ENCODE assay signal across 12 mouse cellular contexts in genomic region chr5:111519059-111519458, GRCm38 (mm10).
DNase-seq lines count a peak whose midpoint lies in the region; ATAC-seq and TF ChIP-seq lines count a peak whose summit lies in the region.
"Had no signal": no experiment of that assay in that cellular context is flagged by ENCODE, and none has a peak within 500 bp of the region (broad histone marks: within the 10 kb centered on the region; RNA-seq: fewer than 3 reads in every experiment).

No protein-coding gene starts in this region.

- no peak for DNase-seq in layer of hippocampus, adult 2 months (ENCODE audit: low spot score in 2 of 2)
- DNase-seq in layer of hippocampus, postnatal 25 days (ENCODE audit: extremely low spot score in 1 of 2, low spot score in 1 of 2): no peak
- DNase-seq in forebrain, postnatal 0 days: no peak
- no peak for DNase-seq in yolk sac, embryonic 10.5 days (ENCODE audit: low spot score)
- DNase-seq: cerebellum, postnatal 14 days; gastrocnemius, postnatal 14 days had no signal

- no peak overlapping the region for H3K4me2 ChIP-seq in forebrain, postnatal 0 days (ENCODE audit: low read depth)
- H3K4me2 ChIP-seq in liver, embryonic 15.5 days: peak overlapping the region; percentile 46
- H3K4me2 ChIP-seq in neural tube, embryonic 12.5 days (replicated peaks): 0 out of 2 replicates have a peak overlapping the region, but pooled peaks have one; percentile 2
- H3K4me2 ChIP-seq: embryonic facial prominence, embryonic 15.5 days; kidney, embryonic 15.5 days had no signal

- peaks cover 16% of the 10 kb centered on the region for H3K4me1 ChIP-seq in forebrain, postnatal 0 days (ENCODE audit: insufficient read depth)
- H3K4me1 ChIP-seq in liver, embryonic 15.5 days (replicated peaks): peaks cover 23% of the 10 kb centered on the region
- peaks cover 30% of the 10 kb centered on the region for H3K4me1 ChIP-seq in neural tube, embryonic 12.5 days

- 27% methylated on average over 3 of the region's 3 CpGs for WGBS in forebrain, postnatal 0 days
- WGBS in liver, embryonic 15.5 days (ENCODE audit: insufficient replicate concordance): 33% methylated on average over 3 of the region's 3 CpGs
- WGBS in neural tube, embryonic 12.5 days: 63% methylated on average over 3 of the region's 3 CpGs

- TF ChIP-seq CTCF in layer of hippocampus, adult 2 months (conservative IDR thresholded peaks at IDR 0.05): no peak
- no peak for TF ChIP-seq CTCF in forebrain, postnatal 0 days (IDR thresholded peaks at IDR 0.05; ENCODE audit: low read depth)

- H3K27me3 ChIP-seq in forebrain, postnatal 0 days (ENCODE audit: insufficient read depth, low read length): no peaks in the 10 kb centered on the region
- H3K27me3 ChIP-seq in liver, embryonic 15.5 days: no peaks in the 10 kb centered on the region
- H3K27me3 ChIP-seq in neural tube, embryonic 12.5 days (replicated peaks): no peaks in the 10 kb centered on the region
- H3K27me3 ChIP-seq: embryonic facial prominence, embryonic 15.5 days had no signal

- H3K9me3 ChIP-seq in forebrain, postnatal 0 days (ENCODE audit: low read length): no peaks in the 10 kb centered on the region
- H3K9me3 ChIP-seq in liver, embryonic 15.5 days (replicated peaks): no peaks in the 10 kb centered on the region
- no peaks in the 10 kb centered on the region for H3K9me3 ChIP-seq in neural tube, embryonic 12.5 days
- H3K9me3 ChIP-seq: embryonic facial prominence, embryonic 15.5 days; kidney, embryonic 15.5 days had no signal

- H3K4me3 ChIP-seq in layer of hippocampus, adult 2 months: no peak overlapping the region
- H3K4me3 ChIP-seq in forebrain, postnatal 0 days (ENCODE audit: low read depth, low read length): no peak overlapping the region
- no peak overlapping the region for H3K4me3 ChIP-seq in liver, embryonic 15.5 days (replicated peaks)
- H3K4me3 ChIP-seq in neural tube, embryonic 12.5 days: no peak overlapping the region
- H3K4me3 ChIP-seq: embryonic facial prominence, embryonic 15.5 days; kidney, embryonic 15.5 days had no signal

- 0 out of 2 replicates have a peak overlapping the region, but pooled peaks have one; percentile 4 for H3K27ac ChIP-seq in layer of hippocampus, adult 2 months
- peak overlapping the region; percentile 85 for H3K27ac ChIP-seq in forebrain, postnatal 0 days (ENCODE audit: low read depth, low read length)
- H3K27ac ChIP-seq in liver, embryonic 15.5 days (replicated peaks): no peak overlapping the region; the same call in 1 of the 2 replicates
- peak overlapping the region; percentile 82; the same call in 1 of the 2 replicates for H3K27ac ChIP-seq in neural tube, embryonic 12.5 days
- H3K27ac ChIP-seq: embryonic facial prominence, embryonic 15.5 days; kidney, embryonic 15.5 days had no signal

- H3K36me3 ChIP-seq in forebrain, postnatal 0 days (ENCODE audit: insufficient read depth): no peaks in the 10 kb centered on the region
- no peaks in the 10 kb centered on the region for H3K36me3 ChIP-seq in liver, embryonic 15.5 days (replicated peaks)
- H3K36me3 ChIP-seq in neural tube, embryonic 12.5 days: no peaks in the 10 kb centered on the region
- H3K36me3 ChIP-seq: embryonic facial prominence, embryonic 15.5 days; kidney, embryonic 15.5 days had no signal

- ATAC-seq in forebrain, postnatal 0 days: peak; percentile 18; the same call in 1 of the 2 replicates
- ATAC-seq in liver, embryonic 15.5 days (ENCODE audit: insufficient read depth): peak; percentile 34
- 0 out of 2 replicates have a peak, but pooled peaks have one; percentile 53 for ATAC-seq in neural tube, embryonic 12.5 days (ENCODE audit: low FRiP score, low read depth)
- no peak for ATAC-seq in monocyte, adult 5-6 weeks (replicated peaks; ENCODE audit: insufficient number of reproducible peaks, low FRiP score, low TSS enrichment, poor library complexity, severe bottlenecking)
- no peak for ATAC-seq in megakaryocyte, adult 5-6 weeks (ENCODE audit: poor library complexity, severe bottlenecking)

- H3K9ac ChIP-seq in forebrain, postnatal 0 days: no peak overlapping the region
- no peak overlapping the region for H3K9ac ChIP-seq in liver, embryonic 15.5 days
- H3K9ac ChIP-seq in neural tube, embryonic 12.5 days: no peak overlapping the region
- H3K9ac ChIP-seq: embryonic facial prominence, embryonic 15.5 days; kidney, embryonic 15.5 days had no signal

Comparison
In these comparisons a context has a peak if more than half of its experiments do, and no peak if none do; other contexts are left out.
1. ATAC-seq: peak in forebrain, postnatal 0 days (single experiment), liver, embryonic 15.5 days (single experiment) and neural tube, embryonic 12.5 days (single experiment); none in monocyte, adult 5-6 weeks (single experiment) and megakaryocyte, adult 5-6 weeks (single experiment).